Mouse (Mus musculus): Measurements from ENCODE around the gene Trnau1ap. TPM values are rescaled to one million over a fixed set of nuclear protein-coding genes. Genes with fewer than 3 reads are reported as not detected.

Trnau1ap gene
- polyA plus RNA-seq, 1 experiment from 2014 or later, result 62.6 TPM

DNA sequence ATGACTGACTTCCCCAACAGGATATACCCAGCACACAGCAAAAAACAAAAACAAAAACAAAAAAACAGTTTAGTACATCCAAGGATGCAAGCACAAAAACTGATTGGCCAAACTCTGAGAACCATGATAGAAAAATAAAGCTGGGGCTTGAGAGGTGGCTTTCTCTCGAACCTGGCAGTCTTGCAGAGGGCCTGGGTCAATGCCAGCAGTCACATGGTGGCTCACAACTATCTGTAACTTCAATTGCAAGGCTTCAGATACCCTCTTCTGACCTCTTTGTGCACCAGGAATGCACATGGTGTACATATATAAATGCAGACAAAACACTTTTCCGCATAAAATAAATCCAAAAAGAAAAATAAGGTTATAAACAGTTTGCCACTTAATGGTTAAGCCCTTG, 56.2 kb downstream of the Trnau1ap start:
- Histone ChIP-seq H3K27ac (ENCODE audit: low read length) (no peak overlapping the region), H3K4me3 (replicated peaks; ENCODE audit: low read length) (peak overlapping the region; percentile 75)

DNA sequence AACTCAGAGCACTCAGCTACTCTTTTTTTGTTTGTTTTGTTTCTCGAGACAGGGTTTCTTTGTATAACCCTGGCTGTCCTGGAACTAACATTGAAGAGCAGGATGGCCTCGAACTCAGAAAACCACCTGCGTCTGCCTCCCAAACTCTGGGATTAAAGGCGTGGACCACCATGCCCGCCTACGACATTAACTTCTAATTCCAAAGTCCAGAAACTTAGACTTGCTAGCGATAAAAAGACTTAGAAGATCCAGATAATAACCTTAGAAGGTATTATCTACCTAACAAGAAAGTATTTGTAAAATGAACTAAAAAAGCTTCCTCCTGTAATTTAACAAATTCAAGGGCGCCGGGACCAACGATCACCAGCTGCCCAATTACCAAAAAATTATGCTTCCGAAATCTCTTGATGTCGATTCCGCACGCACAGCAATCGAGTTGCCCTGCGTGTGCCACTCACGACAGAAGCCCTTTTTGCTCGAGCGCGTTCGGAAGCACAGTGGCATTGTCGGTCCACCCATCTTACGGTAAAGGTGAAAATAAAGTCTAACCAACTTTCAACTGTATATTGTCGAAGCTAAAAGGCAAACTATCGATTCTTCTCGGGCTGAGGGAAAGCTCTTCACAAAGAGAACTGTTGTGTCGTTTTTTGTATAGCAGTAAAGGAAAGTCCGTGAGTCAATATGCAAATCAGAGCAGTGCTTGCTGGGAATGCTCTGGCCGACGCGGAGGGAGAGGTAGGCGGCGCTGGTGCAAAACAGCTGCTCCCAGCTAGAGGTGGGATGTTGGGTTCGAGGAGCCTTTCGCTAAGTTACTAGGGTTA, 59.4 kb downstream of the Trnau1ap start:
- H3K9me3 ChIP-seq (replicated peaks; ENCODE audit: control insufficient read depth, low read length), result no peaks in the 10 kb centered on the region
- H3K4me2 ChIP-seq (ENCODE audit: low read depth, low read length), result peak overlapping the region; percentile 55
- H3K4me1 ChIP-seq (ENCODE audit: control insufficient read depth, insufficient read depth, low read length), result peaks cover 4% of the 10 kb centered on the region
- no peaks in the 10 kb centered on the region for H3K27me3 ChIP-seq (ENCODE audit: control insufficient read depth, insufficient read depth, low read length)
- WGBS, result under 1% methylated on average over 35 of the region's 35 CpGs
- H3K9ac ChIP-seq (ENCODE audit: low read length), result peak overlapping the region; percentile 37
- H3K36me3 ChIP-seq (ENCODE audit: control insufficient read depth, insufficient read depth, low read length), result no peaks in the 10 kb centered on the region
- H3K4me3 ChIP-seq (replicated peaks; ENCODE audit: low read length), result peak overlapping the region; percentile 36
- peak overlapping the region; percentile 83 for H3K27ac ChIP-seq (ENCODE audit: low read length)
- peak; percentile 79 for ATAC-seq (ENCODE audit: insufficient read depth, low FRiP score)

More for the DNA sequence above, 56.2 kb downstream of the Trnau1ap start:
- Histone ChIP-seq H3K9ac (ENCODE audit: low read length) (peak overlapping the region; percentile 93), H3K9me3 (replicated peaks; ENCODE audit: control insufficient read depth, low read length) (no peaks in the 10 kb centered on the region), H3K27me3 (ENCODE audit: control insufficient read depth, insufficient read depth, low read length) (no peaks in the 10 kb centered on the region), H3K4me1 (ENCODE audit: control insufficient read depth, insufficient read depth, low read length) (peaks cover 10% of the 10 kb centered on the region), H3K4me2 (ENCODE audit: low read depth, low read length) (peak overlapping the region; percentile 85), H3K36me3 (ENCODE audit: control insufficient read depth, insufficient read depth, low read length) (no peaks in the 10 kb centered on the region)
- ATAC-seq (ENCODE audit: insufficient read depth, low FRiP score), result no peak
- 55% methylated on average over 2 of the region's 2 CpGs for WGBS

DNA sequence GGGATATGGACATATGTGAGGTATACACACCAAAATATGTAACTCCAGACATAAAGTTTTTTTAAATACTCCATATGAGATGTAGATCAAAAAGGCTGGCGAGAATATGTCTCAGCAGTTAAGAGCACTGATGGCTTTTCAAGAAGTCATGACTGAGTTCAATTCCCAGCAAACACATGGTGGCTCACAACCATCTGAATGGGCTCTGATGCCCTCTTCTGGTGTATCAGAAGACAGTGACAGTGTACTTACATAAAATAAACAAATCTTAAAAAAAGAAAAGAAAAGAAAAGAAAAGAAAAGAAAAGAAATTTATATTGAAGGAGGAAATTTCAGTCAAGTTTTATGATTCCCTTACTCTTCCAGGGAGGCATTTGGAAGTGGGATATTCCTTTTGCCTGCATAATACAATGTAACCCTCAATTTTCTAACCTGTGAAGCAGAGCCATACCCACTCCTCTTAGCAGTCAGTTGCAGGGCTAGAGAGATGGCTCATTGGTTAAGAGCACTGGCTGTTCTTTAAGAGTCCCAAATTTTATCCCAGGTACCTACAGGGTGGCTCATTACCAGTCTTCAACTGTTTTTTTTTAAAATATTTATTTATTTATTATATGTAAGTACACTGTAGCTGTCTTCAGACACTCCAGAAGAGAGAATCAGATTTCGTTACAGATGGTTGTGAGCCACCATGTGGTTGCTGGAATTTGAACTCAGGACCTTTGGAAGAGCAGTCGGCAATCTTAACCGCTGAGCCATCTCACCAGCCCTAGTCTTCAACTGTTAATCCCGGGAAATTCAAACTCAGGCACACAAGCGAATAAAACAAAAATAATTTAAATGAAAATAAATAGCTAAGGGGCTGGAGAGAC, 60.2 kb downstream of the Trnau1ap start:
- Histone ChIP-seq H3K9ac (ENCODE audit: low read length) (no peak overlapping the region), H3K4me2 (ENCODE audit: low read depth, low read length) (0 out of 2 replicates have a peak overlapping the region, but pooled peaks have one; percentile 25), H3K36me3 (ENCODE audit: control insufficient read depth, insufficient read depth, low read length) (no peaks in the 10 kb centered on the region), H3K4me1 (ENCODE audit: control insufficient read depth, insufficient read depth, low read length) (peaks cover 4% of the 10 kb centered on the region; the same call in 1 of the 2 replicates), H3K9me3 (replicated peaks; ENCODE audit: control insufficient read depth, low read length) (no peaks in the 10 kb centered on the region), H3K27me3 (ENCODE audit: control insufficient read depth, insufficient read depth, low read length) (no peaks in the 10 kb centered on the region), H3K27ac (ENCODE audit: low read length) (peak overlapping the region; percentile 83), H3K4me3 (replicated peaks; ENCODE audit: low read length) (no peak overlapping the region)
- 10% methylated on average over 6 of the region's 6 CpGs for WGBS
- no peak for ATAC-seq (ENCODE audit: insufficient read depth, low FRiP score)

DNA sequence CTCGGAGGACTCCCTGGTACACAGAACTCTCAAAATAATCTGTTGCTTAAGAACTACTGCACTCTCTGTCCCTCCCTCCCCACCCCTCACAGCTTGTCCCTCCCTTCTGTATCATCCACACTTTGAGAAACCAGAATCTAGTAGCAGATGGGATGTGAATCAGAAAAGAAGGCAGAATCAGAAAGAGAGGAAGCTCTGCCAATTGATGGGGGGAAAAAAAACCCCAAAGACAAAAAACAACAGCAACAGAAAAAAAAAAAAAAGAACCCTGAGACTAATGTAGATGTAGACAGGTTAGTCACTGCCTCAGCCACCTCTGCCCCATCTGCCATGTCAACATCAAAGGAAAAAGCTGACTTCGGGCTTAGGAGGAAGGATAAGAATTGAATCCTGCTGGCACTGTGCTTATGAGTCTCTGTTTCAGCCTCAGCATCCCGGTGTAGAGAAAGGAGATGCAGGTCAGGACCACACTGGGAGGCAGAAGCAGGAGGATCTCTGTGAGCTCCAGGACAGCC, 62.4 kb downstream of the Trnau1ap start:
- 77% methylated on average over 3 of the region's 3 CpGs for WGBS
- Histone ChIP-seq H3K4me2 (ENCODE audit: low read depth, low read length) (no peak overlapping the region), H3K36me3 (ENCODE audit: control insufficient read depth, insufficient read depth, low read length) (no peaks in the 10 kb centered on the region), H3K4me1 (ENCODE audit: control insufficient read depth, insufficient read depth, low read length) (peaks cover 2% of the 10 kb centered on the region; the same call in 1 of the 2 replicates), H3K27ac (ENCODE audit: low read length) (no peak overlapping the region), H3K4me3 (replicated peaks; ENCODE audit: low read length) (no peak overlapping the region), H3K9me3 (replicated peaks; ENCODE audit: control insufficient read depth, low read length) (no peaks in the 10 kb centered on the region), H3K27me3 (ENCODE audit: control insufficient read depth, insufficient read depth, low read length) (no peaks in the 10 kb centered on the region), H3K9ac (ENCODE audit: low read length) (peak overlapping the region; percentile 26; the same call in 1 of the 2 replicates)
- no peak for ATAC-seq (ENCODE audit: insufficient read depth, low FRiP score)

DNA sequence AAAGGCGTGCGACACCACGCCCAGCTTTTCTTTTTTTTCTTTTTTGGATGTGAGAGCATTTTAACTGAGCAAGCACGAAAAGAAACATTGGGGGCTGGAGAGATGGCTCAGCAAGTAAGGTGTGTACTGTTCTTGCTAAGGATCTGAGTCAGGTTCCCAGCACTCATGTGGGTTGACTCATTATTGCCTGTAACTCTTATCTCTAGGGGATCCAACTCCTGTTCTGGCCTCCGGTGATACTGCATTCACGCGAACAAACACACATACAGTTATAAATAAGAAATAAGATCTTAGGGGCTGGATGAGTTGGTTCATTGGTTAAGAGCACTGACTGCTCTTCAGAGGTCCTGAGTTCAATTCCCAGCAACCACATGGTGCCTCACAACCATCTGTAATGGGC, 66.0 kb downstream of the Trnau1ap start:
- Histone ChIP-seq H3K36me3 (ENCODE audit: control insufficient read depth, insufficient read depth, low read length) (no peaks in the 10 kb centered on the region), H3K4me1 (ENCODE audit: control insufficient read depth, insufficient read depth, low read length) (peaks cover 16% of the 10 kb centered on the region), H3K9ac (ENCODE audit: low read length) (no peak overlapping the region), H3K9me3 (replicated peaks; ENCODE audit: control insufficient read depth, low read length) (no peaks in the 10 kb centered on the region), H3K4me2 (ENCODE audit: low read depth, low read length) (no peak overlapping the region), H3K27me3 (ENCODE audit: control insufficient read depth, insufficient read depth, low read length) (no peaks in the 10 kb centered on the region), H3K4me3 (replicated peaks; ENCODE audit: low read length) (no peak overlapping the region), H3K27ac (ENCODE audit: low read length) (no peak overlapping the region)
- 89% methylated on average over 7 of the region's 7 CpGs for WGBS
- no peak for ATAC-seq (ENCODE audit: insufficient read depth, low FRiP score)

DNA sequence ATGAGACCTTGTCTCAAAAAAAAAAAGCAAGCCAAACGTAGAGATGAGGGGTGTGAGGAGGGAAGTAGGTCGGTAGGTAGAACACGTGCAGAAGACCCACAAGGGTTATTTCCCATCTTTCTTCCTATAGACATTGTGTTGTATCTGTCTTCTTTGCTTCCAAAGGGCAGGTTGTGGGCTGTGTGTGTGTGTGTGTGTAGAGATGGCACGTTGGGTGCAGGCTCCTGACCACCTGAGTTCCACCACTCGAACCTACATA, 67.1 kb downstream of the Trnau1ap start:
- peaks cover 16% of the 10 kb centered on the region for H3K4me1 ChIP-seq (ENCODE audit: control insufficient read depth, insufficient read depth, low read length)
- H3K27me3 ChIP-seq (ENCODE audit: control insufficient read depth, insufficient read depth, low read length), result no peaks in the 10 kb centered on the region
- peak overlapping the region; percentile 85; the same call in 1 of the 2 replicates for H3K4me3 ChIP-seq (replicated peaks; ENCODE audit: low read length)
- H3K9ac ChIP-seq (ENCODE audit: low read length), result no peak overlapping the region
- no peaks in the 10 kb centered on the region for H3K9me3 ChIP-seq (replicated peaks; ENCODE audit: control insufficient read depth, low read length)
- peak overlapping the region; percentile 59 for H3K4me2 ChIP-seq (ENCODE audit: low read depth, low read length)
- no peak for ATAC-seq (ENCODE audit: insufficient read depth, low FRiP score)
- WGBS, result 72% methylated on average over 5 of the region's 5 CpGs
- H3K27ac ChIP-seq (ENCODE audit: low read length), result no peak overlapping the region
- no peaks in the 10 kb centered on the region for H3K36me3 ChIP-seq (ENCODE audit: control insufficient read depth, insufficient read depth, low read length)

Other genes with a start within 250 kb of the Trnau1ap start
- 0.17 and 0.30 TPM in 2 replicates for gene Oprd1, start 185.1 kb downstream of the Trnau1ap start, polyA plus RNA-seq (2015; fragmentation: Nextera tagmentation; extraction: Ambion mirVana)
- gene Ythdf2, start 117.2 kb downstream of the Trnau1ap start, polyA plus RNA-seq (2015; fragmentation: Nextera tagmentation; extraction: Ambion mirVana), result 75.6 and 84.2 TPM in 2 replicates
- 25.6 and 28.7 TPM in 2 replicates for gene Gmeb1, start 67.9 kb downstream of the Trnau1ap start, polyA plus RNA-seq (2015; fragmentation: Nextera tagmentation; extraction: Ambion mirVana)
- gene Taf12, start 55.2 kb downstream of the Trnau1ap start, polyA plus RNA-seq (2015; fragmentation: Nextera tagmentation; extraction: Ambion mirVana), result 35.5 and 42.8 TPM in 2 replicates
- gene Rab42, start 26.2 kb downstream of the Trnau1ap start, polyA plus RNA-seq (2015; fragmentation: Nextera tagmentation; extraction: Ambion mirVana), result 1.5 and 2.2 TPM in 2 replicates
- gene Rcc1, start 24.1 kb upstream of the Trnau1ap start, polyA plus RNA-seq (2015; fragmentation: Nextera tagmentation; extraction: Ambion mirVana), result 62.6 and 64.0 TPM in 2 replicates
- gene Phactr4, start 93.0 kb upstream of the Trnau1ap start, polyA plus RNA-seq (2015; fragmentation: Nextera tagmentation; extraction: Ambion mirVana), result 25.9 and 29.9 TPM in 2 replicates
- 19.5 and 20.0 TPM in 2 replicates for gene Med18, start 134.4 kb upstream of the Trnau1ap start, polyA plus RNA-seq (2015; fragmentation: Nextera tagmentation; extraction: Ambion mirVana)
- gene Sesn2, start 181.0 kb upstream of the Trnau1ap start, polyA plus RNA-seq (2015; fragmentation: Nextera tagmentation; extraction: Ambion mirVana), result 12.4 and 13.7 TPM in 2 replicates
- gene Atpif1, start 204.1 kb upstream of the Trnau1ap start, polyA plus RNA-seq (2015; fragmentation: Nextera tagmentation; extraction: Ambion mirVana), result 1,031 and 1,078 TPM in 2 replicates
- gene Dnajc8, start 206.0 kb upstream of the Trnau1ap start, polyA plus RNA-seq (2015; fragmentation: Nextera tagmentation; extraction: Ambion mirVana), result 138 and 149 TPM in 2 replicates
- 1.0 and 1.2 TPM in 2 replicates for gene Ptafr, start 234.5 kb upstream of the Trnau1ap start, polyA plus RNA-seq (2015; fragmentation: Nextera tagmentation; extraction: Ambion mirVana)

All from stomach, embryonic 16.5 days (tissue).